Mouse (Mus musculus) olfactory bulb, adult 2 months (tissue): ENCODE data around the gene Cnn2. TPM values are rescaled to one million over a fixed set of nuclear protein-coding genes. Genes with fewer than 3 reads are reported as not detected.

Experiments used
- H3K27ac ChIP-seq: fragments of 200-500 bp; 2 replicates; pipeline ENCODE4 v1.5.1; 2012; ENCODE audit warnings: low read depth, low read length; ENCODE audit not compliant: insufficient read depth
- H3K4me1 ChIP-seq: fragments of 200-500 bp; 2 replicates; pipeline ENCODE4 v1.6.1; 2012; ENCODE audit warnings: low read length; ENCODE audit not compliant: control insufficient read depth, insufficient read depth
- H3K4me3 ChIP-seq: fragments of 200-500 bp; 2 replicates; pipeline ENCODE4 v1.5.1; 2012; ENCODE audit warnings: mild to moderate bottlenecking, low read depth, low read length, moderate library complexity; ENCODE audit not compliant: insufficient read depth
- CTCF ChIP-seq: fragments of 200-500 bp; IDR thresholded peaks from 2 replicates; pipeline ENCODE4 v1.5.1; 2012; ENCODE audit warnings: low read depth, mild to moderate bottlenecking, low read length, moderate library complexity; ENCODE audit not compliant: insufficient read depth
- POLR2A ChIP-seq: fragments of 200-500 bp; IDR thresholded peaks from 2 replicates; pipeline ENCODE4 v1.6.1; 2012; ENCODE audit warnings: mild to moderate bottlenecking, low read depth, low read length, moderate library complexity; ENCODE audit not compliant: insufficient read depth
- WGBS: fragments of 180-500 bp; shearing (Covaris S2); methylation state at CpG from one replicate; pipeline ENCODE4 v1.1.7; 2018; 5-methylcytosine and 5-hydroxymethylcytosine counted together
- polyA plus RNA-seq: library from polyadenylated mRNA; stranded (reverse); fragments of >200 nt; gene quantifications from 2 replicates; pipeline ENCODE4 v1.2.4, GENCODE M21; 2012; ENCODE audit warnings: low replicate concordance; ENCODE audit not compliant: missing spikeins, insufficient read depth, insufficient read length

Gene Cnn2
- polyA plus RNA-seq, 1 experiment = 124 TPM

GRCm38 (mm10) chr10:80004233-80004705 is 15.9 kb downstream of the Cnn2 start:
- TF ChIP-seq CTCF (no peak), POLR2A (no peak)
- no peak overlapping the region for H3K4me3 ChIP-seq
- 48% methylated on average over 8 of the region's 8 CpGs for WGBS
- H3K27ac ChIP-seq = no peak overlapping the region
- H3K4me1 ChIP-seq = peaks cover 15% of the 10 kb centered on the region

- 92% methylated on average over 6 of the region's 6 CpGs for WGBS
- H3K4me3 ChIP-seq = no peak overlapping the region
- no peak for TF ChIP-seq CTCF
- TF ChIP-seq POLR2A = no peak
- H3K4me1 ChIP-seq = no peaks in the 10 kb centered on the region
- no peak overlapping the region for H3K27ac ChIP-seq
Measured at GRCm38 (mm10) chr10:80011740-80012139, 23.4 kb downstream of the Cnn2 start.

DNA sequence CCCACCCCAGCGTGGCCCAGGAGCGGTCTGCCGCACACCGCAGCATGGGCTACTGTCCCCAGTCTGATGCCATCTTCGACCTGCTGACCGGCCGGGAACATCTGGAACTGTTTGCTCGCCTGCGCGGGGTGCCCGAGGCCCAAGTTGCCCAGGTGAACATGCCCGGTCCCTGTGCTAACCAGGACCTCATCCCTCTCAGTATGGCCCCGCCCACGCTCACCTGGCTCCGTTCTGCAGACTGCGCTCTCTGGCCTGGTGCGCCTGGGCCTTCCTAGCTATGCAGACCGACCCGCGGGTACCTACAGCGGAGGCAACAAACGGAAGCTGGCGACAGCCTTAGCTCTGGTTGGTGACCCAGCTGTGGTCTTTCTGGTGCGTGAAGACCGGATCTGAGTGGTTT is 25.2 kb downstream of the Cnn2 start:
- 56% methylated on average over 25 of the region's 25 CpGs for WGBS
- TF ChIP-seq CTCF (no peak), POLR2A (no peak)
- no peak overlapping the region for H3K27ac ChIP-seq
- H3K4me1 ChIP-seq = no peaks in the 10 kb centered on the region
- H3K4me3 ChIP-seq = no peak overlapping the region

DNA sequence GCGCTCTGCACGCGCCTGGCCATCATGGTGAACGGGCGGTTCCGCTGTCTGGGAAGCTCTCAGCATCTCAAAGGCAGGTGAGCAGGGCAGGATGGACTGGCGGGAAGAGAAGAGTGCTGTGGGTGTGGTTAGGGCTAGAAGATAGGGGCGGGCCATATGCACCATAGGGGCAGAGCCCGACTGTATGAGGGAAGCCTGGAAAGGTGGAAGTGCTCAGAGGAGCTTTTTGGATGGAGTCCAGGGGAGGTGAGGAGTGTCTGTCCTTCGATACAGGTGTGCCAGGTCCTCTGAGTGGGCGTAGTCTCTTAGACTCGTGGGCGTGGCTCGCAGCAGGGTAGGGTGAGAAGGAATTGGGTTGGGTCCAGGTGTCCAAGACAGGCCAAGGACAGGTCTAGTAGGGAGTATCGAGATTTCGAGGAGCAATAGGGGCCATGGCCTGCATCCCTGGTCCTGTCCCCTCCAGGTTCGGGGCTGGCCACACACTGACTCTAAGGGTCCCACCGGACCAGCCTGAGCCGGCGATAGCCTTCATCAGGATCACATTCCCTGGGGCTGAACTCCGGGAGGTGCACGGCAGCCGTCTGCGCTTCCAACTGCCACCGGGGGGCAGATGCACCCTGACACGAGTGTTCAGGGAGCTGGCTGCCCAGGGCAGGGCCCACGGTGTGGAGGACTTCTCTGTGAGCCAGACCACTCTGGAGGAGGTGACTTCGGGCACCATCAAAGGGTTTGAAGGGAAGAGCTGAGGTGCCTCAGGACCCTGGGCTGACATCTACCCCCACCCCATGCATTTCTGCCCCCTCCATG is 26.3 kb downstream of the Cnn2 start:
- WGBS = 50% methylated on average over 28 of the region's 28 CpGs
- Histone ChIP-seq H3K4me3 (no peak overlapping the region), H3K27ac (no peak overlapping the region), H3K4me1 (no peaks in the 10 kb centered on the region)
- no peak for TF ChIP-seq CTCF
- no peak for TF ChIP-seq POLR2A

DNA sequence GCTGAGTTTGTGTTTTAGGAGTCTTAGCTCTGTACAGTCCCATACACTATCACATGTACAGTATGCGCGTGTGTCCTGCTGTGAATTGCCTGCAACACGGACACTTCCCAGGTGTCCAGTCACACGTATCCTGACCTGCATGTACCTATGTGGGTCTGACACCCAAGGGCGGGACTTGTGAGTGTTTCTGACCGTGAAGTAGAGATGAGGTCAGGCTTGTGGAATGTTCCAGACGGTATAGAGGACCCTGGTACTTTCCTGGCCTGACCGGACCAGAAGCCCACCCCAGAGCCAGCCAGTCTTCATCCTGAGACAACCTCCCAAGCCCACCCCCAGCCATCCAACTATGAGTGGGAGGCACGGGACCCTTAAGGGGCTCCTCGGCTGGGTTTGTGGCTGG is 27.2 kb downstream of the Cnn2 start:
- Histone ChIP-seq H3K4me1 (peaks cover 3% of the 10 kb centered on the region), H3K27ac (no peak overlapping the region), H3K4me3 (no peak overlapping the region)
- 78% methylated on average over 10 of the region's 10 CpGs for WGBS
- TF ChIP-seq POLR2A (no peak), CTCF (no peak)

DNA sequence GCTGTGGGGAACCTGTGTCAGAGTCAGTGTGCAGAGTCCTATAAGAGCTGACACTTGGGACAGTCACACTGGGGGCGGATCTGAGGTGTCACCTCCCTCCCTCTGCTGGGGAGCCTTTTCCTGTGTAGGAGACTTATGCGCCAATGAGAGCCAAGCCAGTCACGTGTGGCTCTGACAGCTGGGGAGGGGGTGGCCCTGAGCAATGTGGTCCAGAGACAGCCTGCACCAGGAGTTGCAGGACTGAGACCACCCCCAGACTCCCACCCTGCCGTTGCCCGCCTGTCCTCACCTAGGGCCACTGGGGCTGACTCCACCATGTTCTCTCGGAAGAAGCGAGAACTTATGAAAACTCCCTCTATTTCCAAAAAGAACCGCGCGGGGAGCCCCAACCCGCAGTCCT is 28.1 kb downstream of the Cnn2 start, which contains the start of gene Arhgap45:
Gene Arhgap45 (plus strand): TSS at position 143 of the 400 bp plus-strand sequence.
- peak within 1 kb of the TSS; percentile 0 for H3K4me3 ChIP-seq
- TF ChIP-seq POLR2A (no peak), CTCF (no peak)
- H3K4me1 ChIP-seq = peaks cover 3% of the 10 kb centered on the region
- 77% methylated on average over 11 of the region's 11 CpGs for WGBS
- 0 out of 2 replicates have a peak within 1 kb of the TSS, but pooled peaks have one; percentile 18 for H3K27ac ChIP-seq

DNA sequence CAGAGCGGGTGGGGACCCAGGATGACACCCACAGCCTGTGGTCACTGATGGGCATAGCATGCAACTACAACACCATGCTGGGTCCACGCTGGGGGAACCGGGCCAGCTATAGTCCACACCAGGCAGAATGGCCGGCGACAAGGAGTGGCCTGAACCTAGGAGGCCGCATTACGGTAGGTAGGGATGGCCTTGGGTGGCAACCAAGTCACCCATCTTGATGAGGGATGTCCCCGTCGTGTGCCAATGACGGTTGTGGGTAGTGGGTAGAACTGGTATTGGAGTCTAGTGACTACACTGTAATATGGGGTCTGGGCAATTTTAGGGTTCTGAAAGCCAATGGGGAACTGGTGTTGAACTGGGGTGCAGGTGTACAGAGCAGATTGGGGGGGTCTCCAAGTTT is 28.5 kb downstream of the Cnn2 start:
- TF ChIP-seq CTCF = no peak
- no peak for TF ChIP-seq POLR2A
- WGBS = 93% methylated on average over 10 of the region's 10 CpGs
- Histone ChIP-seq H3K27ac (0 out of 2 replicates have a peak overlapping the region, but pooled peaks have one; percentile 18), H3K4me1 (peaks cover 3% of the 10 kb centered on the region), H3K4me3 (peak overlapping the region; percentile 0)

GRCm38 (mm10) chr10:80017361-80017760 is 29.0 kb downstream of the Cnn2 start:
- Histone ChIP-seq H3K27ac (0 out of 2 replicates have a peak overlapping the region, but pooled peaks have one; percentile 18), H3K4me3 (peak overlapping the region; percentile 0; the same call in 1 of the 2 replicates), H3K4me1 (peaks cover 3% of the 10 kb centered on the region)
- no peak for TF ChIP-seq CTCF
- TF ChIP-seq POLR2A = no peak
- 85% methylated on average over 3 of the region's 3 CpGs for WGBS

DNA sequence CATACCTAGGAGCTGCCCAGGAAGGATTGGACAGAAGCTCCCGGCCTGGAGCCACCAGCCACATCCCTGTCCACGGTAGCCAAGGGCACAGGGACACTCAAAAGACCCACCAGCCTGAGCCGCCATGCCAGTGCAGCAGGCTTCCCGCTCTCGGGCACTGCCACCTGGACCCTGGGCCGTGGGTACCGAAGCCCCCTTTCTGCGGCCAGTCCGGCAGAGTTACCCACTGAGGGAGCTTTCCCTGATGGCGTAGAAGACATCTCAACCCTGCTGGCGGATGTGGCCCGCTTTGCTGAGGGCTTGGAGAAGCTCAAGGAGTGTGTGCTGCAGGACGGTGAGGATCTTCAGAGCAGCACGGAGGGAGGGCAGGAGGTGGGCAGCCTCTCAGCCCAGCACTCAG is 29.4 kb downstream of the Cnn2 start:
- 83% methylated on average over 14 of the region's 14 CpGs for WGBS
- H3K4me3 ChIP-seq = no peak overlapping the region
- H3K27ac ChIP-seq = no peak overlapping the region
- no peak for TF ChIP-seq CTCF
- TF ChIP-seq POLR2A = no peak
- H3K4me1 ChIP-seq = peaks cover 3% of the 10 kb centered on the region
